Mouse (Mus musculus): Measurements from ENCODE around the gene Fzr1. TPM values are rescaled to one million over a fixed set of nuclear protein-coding genes. Genes with fewer than 3 reads are reported as not detected.
A peak's percentile ranks its signal among the peaks of the same experiment; 100 is the strongest.

Gene Fzr1
- polyA plus RNA-seq, 1 experiment from 2014 or later = 45.2 TPM

DNA sequence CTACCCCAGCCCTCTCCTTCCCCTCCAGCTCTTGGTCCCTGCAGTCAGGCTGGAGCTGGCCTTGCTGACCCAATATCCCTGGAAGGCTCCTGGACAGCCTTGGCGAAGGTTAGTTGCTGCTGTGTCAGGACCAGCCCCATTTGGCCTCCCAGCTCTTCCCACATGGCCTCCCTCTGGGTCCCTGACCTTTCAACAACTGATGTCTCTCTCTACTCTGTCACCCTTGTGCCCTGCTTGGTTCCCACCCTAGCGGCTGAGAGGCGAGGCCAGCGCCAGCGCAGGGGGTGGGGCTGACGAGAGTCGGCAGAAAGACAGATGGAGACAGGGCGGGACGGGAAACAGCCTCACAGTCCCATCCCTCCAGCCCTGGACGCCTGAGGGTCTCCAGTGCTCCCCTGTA lies 49.9 kb downstream of the Fzr1 start, which contains the start of gene Tbxa2r:
Gene Tbxa2r, plus strand, starts transcription at position 346 of the 400 bp plus-strand sequence.
- ATAC-seq = no peak
- H3K27me3 ChIP-seq (replicated peaks; ENCODE audit: control insufficient read depth, insufficient read depth, low read length) = peaks cover 14% of the 10 kb centered on the region
- H3K36me3 ChIP-seq (ENCODE audit: control insufficient read depth, insufficient read depth) = peaks cover 37% of the 10 kb centered on the region
- H3K4me1 ChIP-seq (replicated peaks; ENCODE audit: control insufficient read depth, insufficient read depth, low read length) = peaks cover 12% of the 10 kb centered on the region; the same call in 1 of the 2 replicates
- H3K4me2 ChIP-seq (replicated peaks; ENCODE audit: low read depth) = peak within 1 kb of the TSS; percentile 55
- 6% methylated on average over 10 of the region's 10 CpGs for WGBS
- peak; percentile 45 for TF ChIP-seq CTCF (IDR thresholded peaks at IDR 0.05; ENCODE audit: low read depth)
- peak within 1 kb of the TSS; percentile 60; the same call in 1 of the 2 replicates for H3K27ac ChIP-seq (ENCODE audit: low read depth, low read length)
- peak within 1 kb of the TSS; percentile 13 for H3K9ac ChIP-seq (ENCODE audit: low read depth, low read length)
- H3K9me3 ChIP-seq (ENCODE audit: control insufficient read depth) = no peaks in the 10 kb centered on the region
- H3K4me3 ChIP-seq (ENCODE audit: low read depth, low read length) = no peak within 1 kb of the TSS

DNA sequence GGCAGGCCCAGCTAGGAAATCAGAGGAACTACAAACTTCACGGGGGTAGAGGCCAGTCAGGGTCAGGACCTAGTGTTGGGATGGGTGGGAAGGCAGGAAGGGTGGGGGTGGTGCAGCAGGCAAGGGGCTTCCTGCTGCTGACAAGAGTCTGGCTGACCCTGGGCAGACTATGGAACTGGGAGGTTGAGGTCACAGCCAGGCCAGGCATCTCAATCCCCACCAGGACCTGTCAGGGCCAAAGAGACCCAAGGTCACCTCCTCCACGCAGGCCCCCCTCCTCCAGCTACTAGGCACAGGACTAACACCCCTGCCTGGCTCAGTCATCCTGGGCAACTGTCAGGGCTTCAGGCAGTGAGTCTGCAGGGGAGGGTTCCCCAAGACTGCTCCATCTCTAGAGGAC lies 50.4 kb downstream of the Fzr1 start:
- Histone ChIP-seq H3K27ac (ENCODE audit: low read depth, low read length) (peak overlapping the region; percentile 60; the same call in 1 of the 2 replicates), H3K4me3 (ENCODE audit: low read depth, low read length) (no peak overlapping the region), H3K9me3 (ENCODE audit: control insufficient read depth) (no peaks in the 10 kb centered on the region), H3K36me3 (ENCODE audit: control insufficient read depth, insufficient read depth) (peaks cover 41% of the 10 kb centered on the region), H3K4me2 (replicated peaks; ENCODE audit: low read depth) (no peak overlapping the region), H3K4me1 (replicated peaks; ENCODE audit: control insufficient read depth, insufficient read depth, low read length) (peaks cover 12% of the 10 kb centered on the region; the same call in 1 of the 2 replicates), H3K9ac (ENCODE audit: low read depth, low read length) (peak overlapping the region; percentile 11; the same call in 1 of the 2 replicates), H3K27me3 (replicated peaks; ENCODE audit: control insufficient read depth, insufficient read depth, low read length) (peaks cover 9% of the 10 kb centered on the region)
- WGBS = 22% methylated on average over 2 of the region's 2 CpGs
- no peak for TF ChIP-seq CTCF (IDR thresholded peaks at IDR 0.05; ENCODE audit: low read depth)
- no peak for ATAC-seq

DNA sequence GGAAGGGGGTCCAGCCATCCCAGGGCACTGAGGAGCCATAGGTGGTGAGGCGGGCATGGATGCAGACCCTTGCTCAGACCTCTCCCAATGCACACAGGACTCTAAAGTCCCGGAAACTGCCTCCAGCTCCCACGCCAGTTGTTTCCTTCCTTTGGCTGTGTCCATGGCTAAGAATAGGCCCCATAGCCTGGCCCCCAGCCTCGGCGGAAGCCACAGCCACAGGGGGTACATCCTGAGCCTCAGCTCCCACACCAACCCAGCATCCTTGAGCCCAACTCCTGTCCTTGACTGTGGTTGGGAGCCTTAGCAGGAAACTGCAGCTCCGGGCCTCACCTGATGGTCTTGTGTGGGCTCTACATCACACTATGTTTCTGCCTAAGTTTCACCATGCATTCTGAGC lies 51.5 kb downstream of the Fzr1 start:
- no peak for TF ChIP-seq CTCF (IDR thresholded peaks at IDR 0.05; ENCODE audit: low read depth)
- H3K27me3 ChIP-seq (replicated peaks; ENCODE audit: control insufficient read depth, insufficient read depth, low read length) = no peaks in the 10 kb centered on the region
- peak overlapping the region; percentile 36 for H3K27ac ChIP-seq (ENCODE audit: low read depth, low read length)
- WGBS = 69% methylated on average over 6 of the region's 6 CpGs
- H3K4me1 ChIP-seq (replicated peaks; ENCODE audit: control insufficient read depth, insufficient read depth, low read length) = peaks cover 15% of the 10 kb centered on the region; the same call in 1 of the 2 replicates
- no peak overlapping the region for H3K4me2 ChIP-seq (replicated peaks; ENCODE audit: low read depth)
- no peak overlapping the region for H3K9ac ChIP-seq (ENCODE audit: low read depth, low read length)
- peaks cover 50% of the 10 kb centered on the region for H3K36me3 ChIP-seq (ENCODE audit: control insufficient read depth, insufficient read depth)
- no peak for ATAC-seq
- H3K4me3 ChIP-seq (ENCODE audit: low read depth, low read length) = no peak overlapping the region
- H3K9me3 ChIP-seq (ENCODE audit: control insufficient read depth) = no peaks in the 10 kb centered on the region

DNA sequence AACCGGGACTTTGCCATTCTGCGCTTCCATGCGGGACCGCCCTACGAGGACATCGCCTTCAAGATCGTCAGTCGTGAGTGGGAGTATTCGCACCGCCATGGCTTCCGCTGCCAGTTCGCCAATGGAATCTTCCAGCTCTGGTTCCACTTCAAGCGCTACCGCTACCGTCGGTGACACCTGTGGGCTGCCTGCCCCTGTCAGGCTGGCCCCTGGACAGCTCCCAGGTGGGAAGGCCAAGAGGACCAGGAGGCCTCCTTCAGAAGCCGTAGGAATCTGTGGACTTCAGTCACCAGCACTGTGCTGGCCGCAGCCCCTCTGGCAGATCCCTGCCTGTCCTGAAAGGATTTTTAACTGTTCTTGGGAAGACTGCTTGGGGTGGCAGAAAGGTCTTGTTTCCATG lies 52.5 kb downstream of the Fzr1 start:
- 89% methylated on average over 18 of the region's 18 CpGs for WGBS
- ATAC-seq = no peak
- no peak for TF ChIP-seq CTCF (IDR thresholded peaks at IDR 0.05; ENCODE audit: low read depth)
- Histone ChIP-seq H3K9ac (ENCODE audit: low read depth, low read length) (no peak overlapping the region), H3K27me3 (replicated peaks; ENCODE audit: control insufficient read depth, insufficient read depth, low read length) (no peaks in the 10 kb centered on the region), H3K4me3 (ENCODE audit: low read depth, low read length) (no peak overlapping the region), H3K27ac (ENCODE audit: low read depth, low read length) (no peak overlapping the region), H3K36me3 (ENCODE audit: control insufficient read depth, insufficient read depth) (peaks cover 50% of the 10 kb centered on the region), H3K4me1 (replicated peaks; ENCODE audit: control insufficient read depth, insufficient read depth, low read length) (peaks cover 17% of the 10 kb centered on the region; the same call in 1 of the 2 replicates), H3K9me3 (ENCODE audit: control insufficient read depth) (no peaks in the 10 kb centered on the region), H3K4me2 (replicated peaks; ENCODE audit: low read depth) (no peak overlapping the region)

DNA sequence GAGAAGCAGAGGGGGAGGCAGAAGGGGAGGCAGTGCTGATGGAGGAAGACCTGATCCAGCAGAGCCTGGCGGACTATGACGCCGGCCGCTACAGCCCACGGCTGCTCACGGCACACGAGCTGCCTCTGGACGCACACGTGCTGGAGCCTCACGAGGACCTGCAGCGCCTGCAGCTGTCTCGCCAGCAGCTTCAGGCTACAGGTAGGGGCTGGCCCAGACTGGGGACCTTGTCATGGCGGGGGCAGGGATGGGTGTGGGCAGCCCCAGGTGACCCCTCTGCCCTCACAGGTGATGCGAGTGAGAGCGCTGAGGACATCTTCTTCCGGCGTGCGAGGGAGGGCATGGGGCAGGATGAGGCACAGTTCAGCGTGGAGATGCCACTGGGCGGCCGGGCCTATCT lies 53.1 kb downstream of the Fzr1 start:
- WGBS = 93% methylated on average over 21 of the region's 21 CpGs
- peaks cover 50% of the 10 kb centered on the region for H3K36me3 ChIP-seq (ENCODE audit: control insufficient read depth, insufficient read depth)
- ATAC-seq = no peak
- H3K4me2 ChIP-seq (replicated peaks; ENCODE audit: low read depth) = no peak overlapping the region
- no peak for TF ChIP-seq CTCF (IDR thresholded peaks at IDR 0.05; ENCODE audit: low read depth)
- no peak overlapping the region for H3K27ac ChIP-seq (ENCODE audit: low read depth, low read length)
- H3K9ac ChIP-seq (ENCODE audit: low read depth, low read length) = no peak overlapping the region
- H3K9me3 ChIP-seq (ENCODE audit: control insufficient read depth) = no peaks in the 10 kb centered on the region
- no peak overlapping the region for H3K4me3 ChIP-seq (ENCODE audit: low read depth, low read length)
- no peaks in the 10 kb centered on the region for H3K27me3 ChIP-seq (replicated peaks; ENCODE audit: control insufficient read depth, insufficient read depth, low read length)
- H3K4me1 ChIP-seq (replicated peaks; ENCODE audit: control insufficient read depth, insufficient read depth, low read length) = peaks cover 13% of the 10 kb centered on the region; the same call in 1 of the 2 replicates

DNA sequence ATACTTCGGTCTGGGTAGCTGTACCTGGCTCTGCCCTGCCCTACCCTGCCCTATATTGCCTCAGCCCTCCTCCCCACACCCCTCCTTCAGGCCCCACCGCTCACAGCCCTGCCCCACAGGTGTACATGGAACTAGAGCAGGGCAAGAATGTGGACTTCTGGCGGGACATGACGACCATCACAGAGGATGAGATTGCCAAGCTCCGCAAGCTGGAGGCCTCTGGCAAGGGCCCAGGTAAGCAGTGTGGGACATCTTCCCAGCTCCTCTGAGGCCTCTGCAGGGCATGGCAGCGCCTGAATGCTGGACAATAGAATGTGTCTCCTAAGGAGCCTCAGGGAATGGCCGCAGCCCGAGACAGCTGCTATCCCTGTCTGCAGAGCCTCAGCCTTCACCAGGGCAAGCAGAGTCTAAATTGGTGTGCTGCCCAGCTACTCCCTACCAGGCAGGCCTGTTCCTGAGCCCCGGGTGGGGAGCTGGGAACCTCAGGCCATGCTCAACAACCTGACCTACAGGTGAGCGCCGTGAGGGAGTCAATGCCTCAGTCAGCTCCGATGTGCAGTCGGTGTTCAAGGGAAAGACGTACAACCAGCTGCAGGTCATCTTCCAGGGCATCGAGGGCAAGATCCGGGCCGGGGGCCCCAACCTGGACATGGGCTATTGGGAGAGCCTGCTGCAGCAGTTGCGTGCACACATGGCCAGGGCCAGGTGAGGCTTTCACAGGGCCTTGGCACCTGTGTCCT lies 54.4 kb downstream of the Fzr1 start:
- peaks cover 50% of the 10 kb centered on the region for H3K36me3 ChIP-seq (ENCODE audit: control insufficient read depth, insufficient read depth)
- no peak for ATAC-seq
- H3K9me3 ChIP-seq (ENCODE audit: control insufficient read depth) = no peaks in the 10 kb centered on the region
- H3K9ac ChIP-seq (ENCODE audit: low read depth, low read length) = no peak overlapping the region
- 91% methylated on average over 18 of the region's 18 CpGs for WGBS
- H3K4me3 ChIP-seq (ENCODE audit: low read depth, low read length) = no peak overlapping the region
- no peak overlapping the region for H3K27ac ChIP-seq (ENCODE audit: low read depth, low read length)
- no peak for TF ChIP-seq CTCF (IDR thresholded peaks at IDR 0.05; ENCODE audit: low read depth)
- H3K4me1 ChIP-seq (replicated peaks; ENCODE audit: control insufficient read depth, insufficient read depth, low read length) = peaks cover 9% of the 10 kb centered on the region; the same call in 1 of the 2 replicates
- no peaks in the 10 kb centered on the region for H3K27me3 ChIP-seq (replicated peaks; ENCODE audit: control insufficient read depth, insufficient read depth, low read length)
- H3K4me2 ChIP-seq (replicated peaks; ENCODE audit: low read depth) = no peak overlapping the region

All from intestine, postnatal 0 days (tissue).